ENCODE assay signal across 8 mouse cellular contexts in the genomic region with DNA sequence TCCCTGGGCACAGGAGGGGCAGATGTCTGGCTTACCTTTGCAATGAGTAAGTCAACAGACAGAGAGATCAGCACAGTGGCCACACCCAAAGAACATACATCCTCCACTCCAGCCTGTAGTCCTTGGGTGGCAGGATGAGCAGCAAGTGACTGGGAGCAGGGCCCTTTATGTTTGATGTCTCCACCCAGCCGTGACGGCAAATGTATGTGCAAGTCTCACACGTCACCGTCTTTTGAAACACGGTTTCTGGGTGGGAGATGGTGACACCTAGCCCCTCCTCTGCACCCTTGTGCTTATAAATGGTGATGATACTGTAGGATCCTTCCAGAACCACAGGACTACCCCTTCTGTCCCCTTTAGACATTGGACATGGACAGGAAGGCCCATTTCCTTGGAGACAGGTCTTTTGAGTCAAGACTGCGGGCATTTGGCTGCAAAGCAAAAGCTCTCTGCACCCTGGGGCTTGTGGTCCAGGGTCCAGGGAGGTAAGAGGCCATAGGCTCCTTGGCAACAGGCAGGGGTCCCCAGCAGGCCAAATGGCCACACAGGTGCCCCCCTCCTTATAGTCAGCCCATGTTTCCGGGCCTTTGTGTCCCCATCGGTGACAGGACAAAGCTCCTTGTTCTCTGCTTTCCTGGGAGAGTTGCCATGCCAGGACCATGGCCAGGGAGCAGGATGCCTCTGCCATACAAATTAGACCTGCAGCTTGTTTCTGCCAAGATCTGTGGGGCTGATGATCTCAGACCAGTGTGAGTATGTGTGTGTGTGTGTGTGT. TPM values are rescaled to one million over a fixed set of nuclear protein-coding genes. Genes with fewer than 3 reads are reported as not detected.
DNase-seq lines count a peak whose midpoint lies in the region; ATAC-seq lines count a peak whose summit lies in the region.
"Had no signal": no experiment of that assay in that cellular context is flagged by ENCODE, and none has a peak within 500 bp of the region (broad histone marks: within the 10 kb centered on the region; RNA-seq: fewer than 3 reads in every experiment).

No protein-coding gene starts in this region.

- peaks cover 6% of the 10 kb centered on the region for H3K4me1 ChIP-seq in midbrain, embryonic 15.5 days
- H3K4me1 ChIP-seq: lung, embryonic 15.5 days had no signal

- no peaks in the 10 kb centered on the region for H3K36me3 ChIP-seq in midbrain, embryonic 15.5 days (replicated peaks)
- H3K36me3 ChIP-seq: lung, embryonic 15.5 days had no signal

- peak; percentile 67 for DNase-seq in brain, embryonic 18.5 days (ENCODE audit: low read depth, low spot score)
- DNase-seq in cerebellum, adult 9-11 months, result peak; percentile 93
- DNase-seq in layer of hippocampus, adult 18-20 months (ENCODE audit: low spot score in 2 of 2), result peak; percentile 68 to 88
- no peak for DNase-seq in MN1 (ENCODE audit: low spot score)
- no peak for DNase-seq in adrenal gland, adult 18-20 months (ENCODE audit: low spot score in 2 of 2)
- no peak for DNase-seq in kidney, postnatal 14 days

- no peak overlapping the region for H3K4me2 ChIP-seq in midbrain, embryonic 15.5 days
- H3K4me2 ChIP-seq: lung, embryonic 15.5 days had no signal

- ATAC-seq in midbrain, embryonic 15.5 days (replicated peaks), result peak; percentile 80

- 56% methylated on average over 8 of the region's 8 CpGs for WGBS in midbrain, embryonic 15.5 days

- no peak overlapping the region for H3K4me3 ChIP-seq in midbrain, embryonic 15.5 days
- H3K4me3 ChIP-seq: lung, embryonic 15.5 days had no signal

- no peaks in the 10 kb centered on the region for H3K9me3 ChIP-seq in midbrain, embryonic 15.5 days
- H3K9me3 ChIP-seq: lung, embryonic 15.5 days had no signal

- no peak overlapping the region for H3K9ac ChIP-seq in midbrain, embryonic 15.5 days
- H3K9ac ChIP-seq: lung, embryonic 15.5 days had no signal

- no peaks in the 10 kb centered on the region for H3K27me3 ChIP-seq in midbrain, embryonic 15.5 days (replicated peaks)
- H3K27me3 ChIP-seq: lung, embryonic 15.5 days had no signal

- peak overlapping the region; percentile 58 for H3K27ac ChIP-seq in midbrain, embryonic 15.5 days
- H3K27ac ChIP-seq: lung, embryonic 15.5 days had no signal

RNA-seq across cellular contexts. Expression of gene Aldh1l1, which starts 48.7 kb away (rescaled TPM):
- 10 to 100 TPM; 40.1 to 43.6 TPM for total RNA-seq in layer of hippocampus, adult 18-20 months (2021)
- 49.9 and 58.7 TPM in 2 replicates for polyA plus RNA-seq in midbrain, embryonic 15.5 days (2015; fragmentation: Nextera tagmentation; extraction: Ambion mirVana)
- 100 to 1,000 TPM; 180 to 197 TPM for total RNA-seq in adrenal gland, adult 18-20 months (2021)

Comparison
In these comparisons a context has a peak if more than half of its experiments do, and no peak if none do; other contexts are left out.
1. DNase-seq: peak in brain, embryonic 18.5 days (single experiment), cerebellum, adult 9-11 months (single experiment) and layer of hippocampus, adult 18-20 months (2 of 2); none in MN1 (single experiment), adrenal gland, adult 18-20 months (0 of 2) and kidney, postnatal 14 days (single experiment).
2. RNA of gene Aldh1l1, which starts 48.7 kb away (total RNA-seq): 180 to 197 TPM in adrenal gland, adult 18-20 months; 40.1 to 43.6 TPM in layer of hippocampus, adult 18-20 months; every median in the first group is over 4 times any median in the second.